Mouse (Mus musculus): Measurements from ENCODE around the gene Ubap1l. TPM values are rescaled to one million over a fixed set of nuclear protein-coding genes. Genes with fewer than 3 reads are reported as not detected.
"Not testable (repeated sequence)": the region's sequence is repeated elsewhere in the genome, so short reads cannot be mapped to it uniquely, and the experiment has no call there.

Gene Ubap1l
- polyA plus RNA-seq, 1 experiment from 2014 or later, result 0.40 TPM

- H3K27ac ChIP-seq (ENCODE audit: low read length), result peak overlapping the region; percentile 97
- not testable (repeated sequence) for ATAC-seq (ENCODE audit: insufficient read depth, low FRiP score); H3K27me3 ChIP-seq (ENCODE audit: control insufficient read depth, insufficient read depth, low read length); H3K9me3 ChIP-seq (replicated peaks; ENCODE audit: control insufficient read depth, low read length); H3K36me3 ChIP-seq (ENCODE audit: control insufficient read depth, insufficient read depth, low read length)
- peaks cover 11% of the 10 kb centered on the region for H3K4me1 ChIP-seq (ENCODE audit: control insufficient read depth, insufficient read depth, low read length)
- H3K4me3 ChIP-seq (replicated peaks; ENCODE audit: low read length), result peak overlapping the region; percentile 99
- H3K4me2 ChIP-seq (ENCODE audit: low read depth, low read length), result peak overlapping the region; percentile 93
- 72% methylated on average over 11 of the region's 11 CpGs for WGBS
- H3K9ac ChIP-seq (ENCODE audit: low read length), result peak overlapping the region; percentile 97
Observed at GRCm38 (mm10) chr9:65345439-65345838, 15.4 kb upstream of the Ubap1l start.

- under 1% methylated on average over 57 of the region's 59 CpGs for whole genome bisulfite sequencing
- Histone ChIP-seq H3K27ac (ENCODE audit: low read length) (peak within 1 kb of the TSS; percentile 97), H3K4me3 (replicated peaks; ENCODE audit: low read length) (peak within 1 kb of the TSS; percentile 99), H3K4me1 (ENCODE audit: control insufficient read depth, insufficient read depth, low read length) (peaks cover 11% of the 10 kb centered on the region), H3K36me3 (ENCODE audit: control insufficient read depth, insufficient read depth, low read length) (no peaks in the 10 kb centered on the region), H3K4me2 (ENCODE audit: low read depth, low read length) (peak within 1 kb of the TSS; percentile 93), H3K27me3 (ENCODE audit: control insufficient read depth, insufficient read depth, low read length) (no peaks in the 10 kb centered on the region), H3K9ac (ENCODE audit: low read length) (peak within 1 kb of the TSS; percentile 97), H3K9me3 (replicated peaks; ENCODE audit: control insufficient read depth, low read length) (0 out of 2 replicates have a peak, but pooled peaks cover 5% of the 10 kb centered on the region)
- peak; percentile 94 for ATAC-seq (ENCODE audit: insufficient read depth, low FRiP score)
Observed at GRCm38 (mm10) chr9:65345854-65346475, 14.9 kb upstream of the Ubap1l start, which contains the start of gene Pdcd7. TSS of gene Pdcd7 (plus strand) at chr9:65346104.

- peaks cover 11% of the 10 kb centered on the region for H3K4me1 ChIP-seq (ENCODE audit: control insufficient read depth, insufficient read depth, low read length)
- ATAC-seq (ENCODE audit: insufficient read depth, low FRiP score), result peak; percentile 77
- H3K36me3 ChIP-seq (ENCODE audit: control insufficient read depth, insufficient read depth, low read length), result no peaks in the 10 kb centered on the region
- peak overlapping the region; percentile 99 for H3K4me3 ChIP-seq (replicated peaks; ENCODE audit: low read length)
- peak overlapping the region; percentile 93 for H3K4me2 ChIP-seq (ENCODE audit: low read depth, low read length)
- 0 out of 2 replicates have a peak, but pooled peaks cover 5% of the 10 kb centered on the region for H3K9me3 ChIP-seq (replicated peaks; ENCODE audit: control insufficient read depth, low read length)
- peak overlapping the region; percentile 97 for H3K27ac ChIP-seq (ENCODE audit: low read length)
- no peaks in the 10 kb centered on the region for H3K27me3 ChIP-seq (ENCODE audit: control insufficient read depth, insufficient read depth, low read length)
- peak overlapping the region; percentile 97 for H3K9ac ChIP-seq (ENCODE audit: low read length)
- under 1% methylated on average over 76 of the region's 77 CpGs for WGBS
Observed at GRCm38 (mm10) chr9:65346476-65347111, 14.2 kb upstream of the Ubap1l start.

GRCm38 (mm10) chr9:65347112-65347850, 13.6 kb upstream of the Ubap1l start:
- H3K27me3 ChIP-seq (ENCODE audit: control insufficient read depth, insufficient read depth, low read length), result no peaks in the 10 kb centered on the region
- peak overlapping the region; percentile 97 for H3K9ac ChIP-seq (ENCODE audit: low read length)
- peaks cover 11% of the 10 kb centered on the region for H3K4me1 ChIP-seq (ENCODE audit: control insufficient read depth, insufficient read depth, low read length)
- no peak for ATAC-seq (ENCODE audit: insufficient read depth, low FRiP score)
- H3K4me2 ChIP-seq (ENCODE audit: low read depth, low read length), result peak overlapping the region; percentile 93
- 39% methylated on average over 8 of the region's 8 CpGs for WGBS
- H3K4me3 ChIP-seq (replicated peaks; ENCODE audit: low read length), result peak overlapping the region; percentile 99
- 0 out of 2 replicates have a peak, but pooled peaks cover 5% of the 10 kb centered on the region for H3K9me3 ChIP-seq (replicated peaks; ENCODE audit: control insufficient read depth, low read length)
- peak overlapping the region; percentile 97 for H3K27ac ChIP-seq (ENCODE audit: low read length)
- H3K36me3 ChIP-seq (ENCODE audit: control insufficient read depth, insufficient read depth, low read length), result no peaks in the 10 kb centered on the region

GRCm38 (mm10) chr9:65353251-65353650, 7.6 kb upstream of the Ubap1l start:
- Histone ChIP-seq H3K9me3 (replicated peaks; ENCODE audit: control insufficient read depth, low read length) (no peaks in the 10 kb centered on the region), H3K4me1 (ENCODE audit: control insufficient read depth, insufficient read depth, low read length) (no peaks in the 10 kb centered on the region), H3K27me3 (ENCODE audit: control insufficient read depth, insufficient read depth, low read length) (no peaks in the 10 kb centered on the region), H3K4me3 (replicated peaks; ENCODE audit: low read length) (no peak overlapping the region), H3K4me2 (ENCODE audit: low read depth, low read length) (no peak overlapping the region), H3K27ac (ENCODE audit: low read length) (no peak overlapping the region), H3K36me3 (ENCODE audit: control insufficient read depth, insufficient read depth, low read length) (peaks cover 13% of the 10 kb centered on the region; the same call in 1 of the 2 replicates), H3K9ac (ENCODE audit: low read length) (no peak overlapping the region)
- no peak for ATAC-seq (ENCODE audit: insufficient read depth, low FRiP score)
- 82% methylated on average over 5 of the region's 5 CpGs for WGBS

GRCm38 (mm10) chr9:65356561-65356960, 4.3 kb upstream of the Ubap1l start:
- ATAC-seq (ENCODE audit: insufficient read depth, low FRiP score), result no peak
- Histone ChIP-seq H3K9me3 (replicated peaks; ENCODE audit: control insufficient read depth, low read length) (no peaks in the 10 kb centered on the region), H3K4me3 (replicated peaks; ENCODE audit: low read length) (no peak overlapping the region), H3K27me3 (ENCODE audit: control insufficient read depth, insufficient read depth, low read length) (no peaks in the 10 kb centered on the region), H3K9ac (ENCODE audit: low read length) (no peak overlapping the region), H3K36me3 (ENCODE audit: control insufficient read depth, insufficient read depth, low read length) (peaks cover 28% of the 10 kb centered on the region), H3K4me1 (ENCODE audit: control insufficient read depth, insufficient read depth, low read length) (no peaks in the 10 kb centered on the region), H3K4me2 (ENCODE audit: low read depth, low read length) (no peak overlapping the region), H3K27ac (ENCODE audit: low read length) (no peak overlapping the region)
- WGBS, result 84% methylated on average over 7 of the region's 7 CpGs

- no peak overlapping the region for H3K9ac ChIP-seq (ENCODE audit: low read length)
- H3K9me3 ChIP-seq (replicated peaks; ENCODE audit: control insufficient read depth, low read length), result no peaks in the 10 kb centered on the region
- H3K4me3 ChIP-seq (replicated peaks; ENCODE audit: low read length), result no peak overlapping the region
- peaks cover 28% of the 10 kb centered on the region for H3K36me3 ChIP-seq (ENCODE audit: control insufficient read depth, insufficient read depth, low read length)
- 90% methylated on average over 2 of the region's 2 CpGs for WGBS
- H3K27ac ChIP-seq (ENCODE audit: low read length), result no peak overlapping the region
- no peaks in the 10 kb centered on the region for H3K4me1 ChIP-seq (ENCODE audit: control insufficient read depth, insufficient read depth, low read length)
- H3K27me3 ChIP-seq (ENCODE audit: control insufficient read depth, insufficient read depth, low read length), result no peaks in the 10 kb centered on the region
- ATAC-seq (ENCODE audit: insufficient read depth, low FRiP score), result no peak
- no peak overlapping the region for H3K4me2 ChIP-seq (ENCODE audit: low read depth, low read length)
Observed at GRCm38 (mm10) chr9:65356971-65357370, 3.9 kb upstream of the Ubap1l start.

GRCm38 (mm10) chr9:65358956-65359480, 1.8 kb upstream of the Ubap1l start:
- Histone ChIP-seq H3K9me3 (replicated peaks; ENCODE audit: control insufficient read depth, low read length) (no peaks in the 10 kb centered on the region), H3K4me3 (replicated peaks; ENCODE audit: low read length) (no peak overlapping the region), H3K27ac (ENCODE audit: low read length) (no peak overlapping the region), H3K4me2 (ENCODE audit: low read depth, low read length) (no peak overlapping the region), H3K9ac (ENCODE audit: low read length) (no peak overlapping the region), H3K36me3 (ENCODE audit: control insufficient read depth, insufficient read depth, low read length) (peaks cover 28% of the 10 kb centered on the region), H3K4me1 (ENCODE audit: control insufficient read depth, insufficient read depth, low read length) (no peaks in the 10 kb centered on the region), H3K27me3 (ENCODE audit: control insufficient read depth, insufficient read depth, low read length) (no peaks in the 10 kb centered on the region)
- 82% methylated on average over 1 of the region's 1 CpGs for WGBS
- ATAC-seq (ENCODE audit: insufficient read depth, low FRiP score), result no peak

GRCm38 (mm10) chr9:65363684-65364083, 2.8 kb downstream of the Ubap1l start:
- ATAC-seq (ENCODE audit: insufficient read depth, low FRiP score), result no peak
- WGBS, result 39% methylated on average over 9 of the region's 9 CpGs
- H3K4me1 ChIP-seq (ENCODE audit: control insufficient read depth, insufficient read depth, low read length), result no peaks in the 10 kb centered on the region

More at GRCm38 (mm10) chr9:65363684-65364083, 2.8 kb downstream of the Ubap1l start:
- no peak overlapping the region for H3K27ac ChIP-seq (ENCODE audit: low read length)
- H3K9ac ChIP-seq (ENCODE audit: low read length), result no peak overlapping the region
- peaks cover 12% of the 10 kb centered on the region for H3K36me3 ChIP-seq (ENCODE audit: control insufficient read depth, insufficient read depth, low read length)
- H3K9me3 ChIP-seq (replicated peaks; ENCODE audit: control insufficient read depth, low read length), result no peaks in the 10 kb centered on the region
- no peaks in the 10 kb centered on the region for H3K27me3 ChIP-seq (ENCODE audit: control insufficient read depth, insufficient read depth, low read length)
- H3K4me3 ChIP-seq (replicated peaks; ENCODE audit: low read length), result no peak overlapping the region
- no peak overlapping the region for H3K4me2 ChIP-seq (ENCODE audit: low read depth, low read length)

Data from stomach, embryonic 16.5 days (tissue).